Mouse (Mus musculus) heart, embryonic 12.5 days (tissue): Measurements from ENCODE around the gene Fgd3. TPM values are rescaled to one million over a fixed set of nuclear protein-coding genes. Genes with fewer than 3 reads are reported as not detected.

Experiments used
- ATAC-seq: fragments of 200-750 bp; cut with Nextera tagmentation; 2 replicates; pipeline ENCODE4 v1.8.0; 2017; ENCODE audit warnings: moderate TSS enrichment, moderate library complexity; ENCODE audit not compliant: insufficient number of reproducible peaks, low FRiP score
- H3K27ac ChIP-seq: fragments of 300-500 bp; sonication (generic); 2 replicates; pipeline ENCODE4 v1.5.1; 2016; ENCODE audit warnings: mild to moderate bottlenecking, moderate library complexity; ENCODE audit not compliant: poor library complexity, severe bottlenecking
- H3K27me3 ChIP-seq: fragments of 300-500 bp; sonication (generic); replicated peaks from 2 replicates; pipeline ENCODE4 v1.6.1; 2016; ENCODE audit warnings: mild to moderate bottlenecking, moderate library complexity
- H3K36me3 ChIP-seq: fragments of 300-500 bp; sonication (generic); 2 replicates; pipeline ENCODE4 v1.6.1; 2016; ENCODE audit warnings: mild to moderate bottlenecking, moderate library complexity
- H3K4me1 ChIP-seq: fragments of 300-500 bp; sonication (generic); replicated peaks from 2 replicates; pipeline ENCODE4 v1.6.1; 2016; ENCODE audit warnings: mild to moderate bottlenecking
- H3K4me2 ChIP-seq: fragments of 300-500 bp; sonication (generic); 2 replicates; pipeline ENCODE4 v1.6.1; 2016; ENCODE audit warnings: mild to moderate bottlenecking, moderate library complexity
- H3K4me3 ChIP-seq: fragments of 300-500 bp; sonication (generic); 2 replicates; pipeline ENCODE4 v1.5.1; 2016; ENCODE audit warnings: mild to moderate bottlenecking
- H3K9ac ChIP-seq: fragments of 300-500 bp; sonication (generic); 2 replicates; pipeline ENCODE4 v1.6.1; 2016; ENCODE audit warnings: mild to moderate bottlenecking, moderate library complexity
- H3K9me3 ChIP-seq: fragments of 300-500 bp; sonication (generic); replicated peaks from 2 replicates; pipeline ENCODE4 v1.6.1; 2016; ENCODE audit warnings: mild to moderate bottlenecking, moderate library complexity
- WGBS: fragments of 180-500 bp; shearing (Covaris S2); methylation state at CpG from one replicate; pipeline ENCODE4 v1.1.7; 2016; 5-methylcytosine and 5-hydroxymethylcytosine counted together
- polyA plus RNA-seq: library from polyadenylated mRNA; unstranded; fragments of >200 nt; fragmentation: Nextera tagmentation; extraction: Ambion mirVana; gene quantifications from 2 replicates; pipeline ENCODE4 v1.2.1, GENCODE M21; 2016

Gene Fgd3
- polyA plus RNA-seq, 1 experiment from 2014 or later = 0.15 TPM

DNA sequence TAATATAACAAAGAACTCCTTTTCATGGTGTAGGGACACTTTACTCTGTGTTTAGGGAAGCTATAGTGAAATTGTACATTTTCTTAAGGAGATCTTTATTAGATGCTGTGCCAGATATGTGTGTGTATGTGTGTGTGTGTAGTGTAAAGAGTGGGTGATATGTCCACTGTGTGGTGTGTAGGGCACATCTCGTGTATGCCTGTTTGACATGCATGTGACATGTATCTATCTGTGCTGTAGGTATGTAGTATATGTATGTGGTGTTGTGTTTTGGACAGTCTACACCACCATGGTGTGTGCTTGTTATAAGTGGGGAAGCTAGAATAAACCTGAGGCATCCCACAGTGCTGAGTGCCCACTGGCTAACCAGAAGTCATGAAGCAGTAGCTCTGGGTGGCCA, 403 bp upstream of the Fgd3 start:
- no peak for ATAC-seq
- Histone ChIP-seq H3K9me3 (no peaks in the 10 kb centered on the region), H3K9ac (no peak overlapping the region), H3K4me3 (no peak overlapping the region), H3K36me3 (no peaks in the 10 kb centered on the region), H3K27ac (no peak overlapping the region), H3K4me1 (peaks cover 12% of the 10 kb centered on the region), H3K27me3 (no peaks in the 10 kb centered on the region), H3K4me2 (peak overlapping the region; percentile 67)
- 73% methylated on average over 1 of the region's 1 CpGs for WGBS

DNA sequence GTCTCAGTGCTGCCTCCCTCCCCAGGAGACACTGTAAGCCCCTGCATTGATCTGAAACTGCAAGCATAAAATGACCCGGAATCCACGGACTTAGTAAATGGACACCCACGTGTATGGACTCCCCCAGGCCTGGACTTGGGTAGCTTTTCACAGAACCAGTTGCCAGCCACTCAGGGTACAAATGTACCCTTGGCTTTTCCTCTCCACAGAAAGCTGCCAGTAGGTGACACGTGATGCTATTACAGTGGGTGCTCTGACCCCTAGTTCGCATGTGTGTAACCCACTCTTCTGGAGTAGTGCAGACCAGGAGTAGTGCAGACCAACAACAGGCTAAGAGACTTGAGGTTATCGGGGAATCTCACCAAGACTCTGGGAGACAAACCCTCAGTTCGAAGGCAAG, 2.2 kb downstream of the Fgd3 start:
- 83% methylated on average over 7 of the region's 7 CpGs for WGBS
- Histone ChIP-seq H3K9ac (no peak overlapping the region), H3K9me3 (no peaks in the 10 kb centered on the region), H3K4me1 (peaks cover 12% of the 10 kb centered on the region), H3K27me3 (no peaks in the 10 kb centered on the region), H3K4me3 (no peak overlapping the region), H3K4me2 (no peak overlapping the region), H3K27ac (no peak overlapping the region), H3K36me3 (no peaks in the 10 kb centered on the region)
- no peak for ATAC-seq

DNA sequence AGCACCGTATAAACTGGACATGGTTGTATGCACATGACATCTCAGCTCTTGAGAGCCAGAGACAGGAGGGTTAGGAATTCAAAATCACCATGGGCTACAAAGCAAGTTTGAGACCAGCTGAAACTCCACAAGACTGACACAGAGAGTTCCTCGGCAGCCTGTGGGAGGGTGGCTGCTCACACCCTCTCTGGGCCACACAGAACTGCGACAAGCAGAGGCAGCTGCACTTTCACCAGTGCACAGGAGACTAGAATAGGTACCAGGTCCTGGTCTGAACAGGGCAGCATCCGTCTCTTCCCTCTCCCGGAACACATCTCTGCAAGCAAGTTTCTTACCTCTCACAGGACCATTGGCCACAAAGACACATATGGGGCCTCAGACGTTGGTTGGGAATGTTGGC, 2.6 kb downstream of the Fgd3 start:
- H3K27ac ChIP-seq = no peak overlapping the region
- H3K36me3 ChIP-seq = no peaks in the 10 kb centered on the region
- H3K4me1 ChIP-seq = peaks cover 12% of the 10 kb centered on the region
- 71% methylated on average over 6 of the region's 6 CpGs for WGBS
- no peak overlapping the region for H3K4me3 ChIP-seq
- ATAC-seq = no peak
- no peaks in the 10 kb centered on the region for H3K27me3 ChIP-seq
- H3K4me2 ChIP-seq = no peak overlapping the region
- H3K9me3 ChIP-seq = no peaks in the 10 kb centered on the region
- H3K9ac ChIP-seq = no peak overlapping the region

DNA sequence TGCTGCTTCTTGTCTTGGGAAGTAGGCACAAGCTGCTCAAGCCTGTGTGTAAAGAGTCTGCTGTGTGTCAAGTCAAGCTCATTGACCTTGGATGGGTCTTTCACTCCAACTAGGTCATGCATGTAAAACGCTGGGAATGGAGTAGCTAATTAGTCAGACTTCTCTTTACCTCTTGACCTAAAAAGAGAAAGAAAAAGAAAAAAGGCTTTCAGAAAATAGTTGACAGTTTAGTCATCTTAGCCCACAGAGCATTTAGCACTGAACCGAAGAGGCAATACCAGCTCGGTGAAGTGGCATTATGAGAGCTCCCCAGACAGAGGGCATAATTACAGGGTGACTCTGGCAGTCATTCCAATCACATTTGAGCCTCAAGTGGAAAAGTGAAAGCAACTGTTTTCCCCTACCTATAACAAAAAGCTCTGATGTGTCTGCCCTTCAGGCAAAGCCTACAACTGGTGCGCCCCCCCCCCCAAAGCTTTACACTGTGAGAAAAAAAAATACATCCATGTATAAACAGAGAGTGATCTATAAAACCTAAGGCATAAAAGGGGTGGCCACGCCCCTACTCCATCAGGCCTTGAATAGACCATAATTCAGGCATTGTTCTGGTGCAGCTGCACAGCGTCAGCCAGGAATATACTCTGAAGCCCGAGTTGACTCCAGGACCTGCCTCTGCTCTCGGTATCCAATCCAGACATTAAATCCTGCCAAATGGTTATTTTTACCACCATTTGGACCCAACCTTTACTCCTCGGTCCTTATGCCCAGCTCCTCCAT, 3.5 kb downstream of the Fgd3 start:
- Histone ChIP-seq H3K27ac (no peak overlapping the region), H3K4me2 (no peak overlapping the region), H3K27me3 (no peaks in the 10 kb centered on the region), H3K4me1 (peaks cover 12% of the 10 kb centered on the region), H3K9me3 (no peaks in the 10 kb centered on the region), H3K4me3 (no peak overlapping the region), H3K36me3 (no peaks in the 10 kb centered on the region), H3K9ac (no peak overlapping the region)
- no peak for ATAC-seq
- 70% methylated on average over 9 of the region's 9 CpGs for WGBS

DNA sequence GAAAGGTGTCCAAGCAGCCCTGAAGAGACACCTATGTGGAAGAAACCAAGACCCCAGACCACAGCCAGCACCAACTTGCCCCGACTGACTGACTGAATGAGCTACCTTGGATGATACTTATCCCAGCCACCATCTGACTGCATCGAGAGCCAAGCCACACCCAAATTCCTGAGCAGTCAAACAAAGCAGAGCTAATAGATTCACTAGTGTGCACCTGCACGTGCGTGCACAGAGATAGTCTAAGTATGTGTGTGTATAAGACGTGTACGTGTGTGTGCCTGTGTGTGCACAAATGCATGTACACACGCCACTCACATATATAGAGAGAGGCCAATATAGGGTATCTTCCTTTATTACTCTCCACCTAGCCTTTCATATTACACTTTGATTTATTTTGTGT, 8.5 kb downstream of the Fgd3 start:
- Histone ChIP-seq H3K9ac (no peak overlapping the region), H3K27ac (no peak overlapping the region), H3K4me2 (no peak overlapping the region), H3K9me3 (no peaks in the 10 kb centered on the region), H3K4me3 (no peak overlapping the region), H3K27me3 (no peaks in the 10 kb centered on the region), H3K4me1 (peaks cover 18% of the 10 kb centered on the region), H3K36me3 (no peaks in the 10 kb centered on the region)
- WGBS = 79% methylated on average over 7 of the region's 7 CpGs
- no peak for ATAC-seq

DNA sequence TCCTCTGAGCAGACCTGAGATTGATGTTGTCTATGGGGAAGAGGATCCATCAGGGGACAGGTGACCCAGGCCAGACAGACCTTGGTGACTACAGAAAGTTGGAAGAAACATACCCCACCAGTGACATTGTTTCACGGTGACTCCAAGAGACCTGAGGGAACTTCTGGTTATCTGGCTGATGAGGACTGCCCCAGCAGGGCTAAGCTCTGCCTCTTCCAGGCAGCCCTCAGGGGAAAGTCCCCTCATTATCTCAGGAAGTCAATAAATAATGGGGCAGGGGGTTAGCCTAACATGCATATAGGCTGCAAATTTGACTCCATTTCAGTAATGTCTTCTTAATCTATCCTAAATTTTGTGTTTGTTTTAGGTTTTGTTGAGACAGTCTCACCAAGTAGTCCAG, 10.6 kb downstream of the Fgd3 start:
- H3K27me3 ChIP-seq = no peaks in the 10 kb centered on the region
- no peaks in the 10 kb centered on the region for H3K36me3 ChIP-seq
- H3K9me3 ChIP-seq = no peaks in the 10 kb centered on the region
- no peak overlapping the region for H3K4me3 ChIP-seq
- 77% methylated on average over 1 of the region's 1 CpGs for WGBS
- peaks cover 22% of the 10 kb centered on the region for H3K4me1 ChIP-seq
- no peak overlapping the region for H3K27ac ChIP-seq
- H3K4me2 ChIP-seq = no peak overlapping the region
- no peak for ATAC-seq
- H3K9ac ChIP-seq = no peak overlapping the region

DNA sequence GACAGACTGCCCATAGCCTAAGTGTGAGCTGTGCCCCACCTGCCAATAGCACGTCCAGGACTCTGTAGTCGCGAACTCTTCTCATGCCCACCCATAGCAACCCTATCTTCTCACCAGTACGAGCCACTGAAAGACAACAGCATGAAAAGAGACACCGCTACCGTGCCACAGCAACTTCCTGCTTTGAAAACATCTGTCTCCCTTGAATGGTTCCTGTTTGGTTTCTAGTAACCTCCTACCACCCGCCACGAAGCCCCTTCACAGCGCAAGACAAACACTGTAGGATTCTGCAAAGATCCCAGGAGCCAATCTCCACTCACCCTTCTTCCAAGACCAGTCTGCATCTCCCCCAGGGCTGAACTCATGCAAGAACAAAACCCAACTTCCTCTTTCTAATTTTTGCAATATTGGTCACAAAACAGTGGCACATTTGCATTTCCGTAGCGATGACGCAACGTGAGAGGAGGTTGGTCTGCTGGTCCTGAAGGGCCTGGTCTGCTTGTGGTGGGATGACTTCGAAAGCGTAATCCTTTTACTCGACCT, 11.2 kb downstream of the Fgd3 start:
- no peak overlapping the region for H3K4me2 ChIP-seq
- WGBS = 76% methylated on average over 16 of the region's 16 CpGs
- no peak for ATAC-seq
- H3K9ac ChIP-seq = no peak overlapping the region
- H3K4me1 ChIP-seq = peaks cover 22% of the 10 kb centered on the region
- no peaks in the 10 kb centered on the region for H3K9me3 ChIP-seq
- H3K27ac ChIP-seq = no peak overlapping the region
- H3K27me3 ChIP-seq = no peaks in the 10 kb centered on the region
- no peak overlapping the region for H3K4me3 ChIP-seq
- no peaks in the 10 kb centered on the region for H3K36me3 ChIP-seq

DNA sequence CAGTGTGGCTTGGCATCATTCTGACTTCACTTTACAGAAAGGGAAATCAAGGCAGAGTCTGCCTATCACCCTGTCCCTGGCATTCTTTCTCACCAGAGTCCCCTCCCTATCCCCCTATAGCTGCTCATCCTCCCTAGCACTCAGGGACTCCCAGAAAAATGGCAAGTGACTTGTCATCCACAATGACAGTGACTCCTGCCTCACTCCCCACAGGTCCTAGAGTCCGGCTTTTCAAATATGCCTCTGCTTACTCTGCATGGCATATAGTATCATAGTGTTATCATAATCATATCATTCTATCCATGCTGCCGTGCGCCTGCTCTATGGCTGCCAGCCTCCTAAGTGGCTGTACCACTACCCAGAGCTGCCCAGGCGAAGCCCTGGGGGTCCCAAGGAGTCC, 11.9 kb downstream of the Fgd3 start:
- H3K4me3 ChIP-seq = no peak overlapping the region
- H3K27me3 ChIP-seq = no peaks in the 10 kb centered on the region
- no peak for ATAC-seq
- H3K9me3 ChIP-seq = no peaks in the 10 kb centered on the region
- H3K9ac ChIP-seq = no peak overlapping the region
- WGBS = 89% methylated on average over 4 of the region's 4 CpGs
- peaks cover 22% of the 10 kb centered on the region for H3K4me1 ChIP-seq
- H3K27ac ChIP-seq = peak overlapping the region; percentile 81
- H3K4me2 ChIP-seq = 0 out of 2 replicates have a peak overlapping the region, but pooled peaks have one; percentile 56
- no peaks in the 10 kb centered on the region for H3K36me3 ChIP-seq

DNA sequence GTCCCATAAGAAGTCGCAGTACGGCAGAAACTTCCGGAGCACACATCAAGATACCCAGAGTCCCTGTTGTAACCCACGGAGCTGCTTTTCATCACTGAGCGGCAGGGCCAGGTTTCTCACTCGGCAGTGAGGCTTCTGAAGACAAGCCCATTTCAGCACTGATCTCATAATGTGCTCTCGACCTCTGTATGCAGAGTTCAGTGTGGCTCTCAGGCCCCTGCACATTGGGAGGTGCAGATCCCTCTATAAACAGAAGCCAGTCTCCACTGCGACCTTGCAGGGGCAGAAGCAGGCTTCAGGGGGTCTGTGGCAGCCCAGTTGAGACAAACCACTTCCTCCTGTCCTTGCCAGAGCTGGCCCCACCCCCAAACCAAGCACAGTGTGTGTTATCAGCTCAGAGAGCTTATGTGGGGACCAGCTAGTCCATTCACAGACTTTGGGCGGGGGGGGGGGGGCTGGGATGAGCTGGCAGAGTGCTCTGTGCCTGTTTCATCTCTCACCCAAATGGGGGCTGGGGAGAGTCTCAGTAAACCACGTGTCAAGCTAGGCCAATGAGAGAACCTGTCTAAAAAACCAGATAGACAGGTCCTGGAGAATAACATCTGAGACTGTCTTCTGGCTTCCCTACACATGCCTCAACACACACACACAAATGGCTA, 12.7 kb downstream of the Fgd3 start:
- peak overlapping the region; percentile 9 for H3K4me3 ChIP-seq
- H3K27me3 ChIP-seq = no peaks in the 10 kb centered on the region
- peak overlapping the region; percentile 56 for H3K4me2 ChIP-seq
- peak overlapping the region; percentile 42; the same call in 1 of the 2 replicates for H3K9ac ChIP-seq
- H3K36me3 ChIP-seq = no peaks in the 10 kb centered on the region
- H3K27ac ChIP-seq = peak overlapping the region; percentile 81
- ATAC-seq = peak; percentile 87
- H3K4me1 ChIP-seq = peaks cover 22% of the 10 kb centered on the region
- no peaks in the 10 kb centered on the region for H3K9me3 ChIP-seq
- 2% methylated on average over 10 of the region's 10 CpGs for WGBS

DNA sequence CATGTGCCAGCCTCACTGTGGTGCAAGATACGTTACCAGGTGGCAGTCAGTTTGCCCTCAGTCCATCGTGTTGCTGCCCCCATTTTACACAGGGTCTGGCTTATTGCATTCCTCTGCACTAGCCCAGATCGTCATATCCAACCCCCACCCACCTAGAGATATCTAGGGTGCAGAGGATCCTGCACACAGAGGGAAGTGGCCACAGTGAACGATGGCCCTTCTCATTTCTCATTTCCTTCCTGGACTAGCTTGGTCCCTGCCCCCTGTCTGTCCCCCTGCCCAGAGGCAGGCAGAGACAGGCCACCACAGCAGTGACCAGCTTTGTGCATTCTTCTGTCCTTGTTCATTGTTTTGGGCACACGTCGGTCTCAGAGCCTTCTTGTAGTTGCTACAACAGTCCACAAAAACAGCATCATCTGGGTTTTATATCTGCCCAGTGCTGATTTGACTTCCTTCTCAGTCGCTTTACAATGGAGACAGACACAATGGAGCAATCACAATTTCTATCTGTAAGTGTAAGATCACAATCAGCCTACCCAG, 13.3 kb downstream of the Fgd3 start:
- Histone ChIP-seq H3K4me2 (peak overlapping the region; percentile 56), H3K9ac (peak overlapping the region; percentile 42; the same call in 1 of the 2 replicates), H3K4me3 (peak overlapping the region; percentile 9; the same call in 1 of the 2 replicates), H3K27ac (peak overlapping the region; percentile 81), H3K9me3 (no peaks in the 10 kb centered on the region), H3K27me3 (no peaks in the 10 kb centered on the region), H3K4me1 (peaks cover 22% of the 10 kb centered on the region), H3K36me3 (no peaks in the 10 kb centered on the region)
- ATAC-seq = no peak
- 27% methylated on average over 7 of the region's 7 CpGs for WGBS

DNA sequence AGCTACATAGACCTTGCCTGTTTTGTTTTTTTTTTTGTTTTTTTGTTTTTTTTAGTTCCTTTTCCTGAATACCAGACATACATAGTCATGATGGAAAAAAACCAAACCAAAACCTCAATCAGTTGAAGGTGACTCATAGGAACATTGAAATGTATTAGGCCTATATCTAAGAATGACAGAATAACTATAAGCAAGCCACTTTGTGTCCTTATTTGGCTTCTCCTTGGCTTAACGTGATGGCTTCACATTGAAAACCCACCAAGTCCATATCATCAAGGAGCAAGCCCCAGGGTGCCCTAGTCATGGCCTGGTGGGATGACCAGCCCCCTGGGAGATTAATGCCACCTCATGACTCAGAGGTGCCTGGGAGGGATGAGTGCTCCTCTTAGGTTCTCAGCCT, 19.3 kb downstream of the Fgd3 start:
- no peaks in the 10 kb centered on the region for H3K9me3 ChIP-seq
- no peak overlapping the region for H3K9ac ChIP-seq
- no peak overlapping the region for H3K4me2 ChIP-seq
- H3K27ac ChIP-seq = no peak overlapping the region
- no peaks in the 10 kb centered on the region for H3K36me3 ChIP-seq
- H3K4me3 ChIP-seq = no peak overlapping the region
- no peaks in the 10 kb centered on the region for H3K27me3 ChIP-seq
- WGBS = 46% methylated on average over 1 of the region's 1 CpGs
- ATAC-seq = no peak
- H3K4me1 ChIP-seq = no peaks in the 10 kb centered on the region
